Mouse (Mus musculus) G1E (cell line): Measurements from ENCODE around the gene Ptx4.

ENCODE experiments used
- CTCF ChIP-seq: IDR thresholded peaks from 2 replicates; pipeline ENCODE4 v1.5.1; 2012; ENCODE audit warnings: low read depth, low read length, inconsistent platforms, mixed read lengths
- GATA1 ChIP-seq: IDR thresholded peaks from 2 replicates; pipeline ENCODE4 v1.6.1; 2012; ENCODE audit warnings: borderline replicate concordance, low read length, inconsistent platforms, mixed read lengths
- GATA2 ChIP-seq: IDR thresholded peaks from 2 replicates; pipeline ENCODE4 v1.6.1; 2012; ENCODE audit warnings: low read depth, low read length, inconsistent platforms, borderline replicate concordance
- POLR2AphosphoS5 ChIP-seq: IDR thresholded peaks from 2 replicates; pipeline ENCODE4 v1.6.1; 2012; ENCODE audit warnings: low read depth, low read length, inconsistent platforms; ENCODE audit not compliant: insufficient replicate concordance
- TAL1 ChIP-seq: conservative IDR thresholded peaks from 2 replicates; pipeline ENCODE4 v1.6.1; 2012; ENCODE audit warnings: low read depth, low read length, inconsistent platforms, mixed read lengths

GRCm38 (mm10) chr17:25172558-25172957 lies 52.0 kb downstream of the Ptx4 start:
- TF ChIP-seq POLR2AphosphoS5, result no peak
- TF ChIP-seq CTCF, result no peak
- no peak for TF ChIP-seq GATA1
- TF ChIP-seq TAL1, result no peak
- no peak for TF ChIP-seq GATA2
